Mouse (Mus musculus) C2C12 (cell line): ENCODE data around the gene Zmym4.

Experiments
- CEBPB ChIP-seq: IDR thresholded peaks from one replicate; pipeline ENCODE4 v1.6.1; 2011; ENCODE audit warnings: low read depth, mild to moderate bottlenecking, control low read depth, moderate library complexity
- CTCF ChIP-seq: IDR thresholded peaks from one replicate; pipeline ENCODE4 v1.5.1; 2011; ENCODE audit not compliant: control insufficient read depth, insufficient read depth, insufficient read length
- FOSL1 ChIP-seq: IDR thresholded peaks from one replicate; pipeline ENCODE4 v1.8.0; 2011; ENCODE audit warnings: mild to moderate bottlenecking, low read length; ENCODE audit not compliant: poor library complexity, insufficient read depth, severe bottlenecking
- MAX ChIP-seq: IDR thresholded peaks from one replicate; pipeline ENCODE4 v1.6.1; 2011; ENCODE audit warnings: mild to moderate bottlenecking, control low read depth
- MYOD1 ChIP-seq: IDR thresholded peaks from one replicate; pipeline ENCODE4 v1.6.1; 2011; ENCODE audit warnings: low read depth; ENCODE audit not compliant: control insufficient read depth, insufficient read length
- MYOG ChIP-seq: IDR thresholded peaks from one replicate; pipeline ENCODE4 v1.6.1; 2011; ENCODE audit not compliant: control insufficient read depth, insufficient read length; ENCODE audit errors: extremely low read depth
- USF1 ChIP-seq: IDR thresholded peaks from one replicate; pipeline ENCODE4 v1.6.1; 2011; ENCODE audit warnings: low read depth, mild to moderate bottlenecking, control low read depth, moderate library complexity

GRCm38 (mm10) chr4:127016366-127016765, 48.4 kb upstream of the Zmym4 start:
- TF ChIP-seq CTCF (no peak), FOSL1 (no peak), MYOG (no peak), USF1 (no peak), CEBPB (no peak), MYOD1 (no peak), MAX (no peak)
